Mouse (Mus musculus): ENCODE data around the gene Galnt2. TPM values are rescaled to one million over a fixed set of nuclear protein-coding genes. Genes with fewer than 3 reads are reported as not detected.

The Galnt2 gene
- polyA plus RNA-seq, 1 experiment from 2014 or later: 23.5 TPM

GRCm38 (mm10) chr8:124392271-124393012 lies 161.3 kb downstream of the Galnt2 start:
- Histone ChIP-seq H3K4me1 (ENCODE audit: insufficient read depth) (no peaks in the 10 kb centered on the region), H3K27ac (ENCODE audit: low read depth) (no peak overlapping the region), H3K36me3 (replicated peaks; ENCODE audit: insufficient read depth, low read length) (no peaks in the 10 kb centered on the region), H3K27me3 (ENCODE audit: insufficient read depth, low read length) (no peaks in the 10 kb centered on the region), H3K9ac (replicated peaks) (no peak overlapping the region), H3K4me3 (ENCODE audit: low read depth, low read length) (no peak overlapping the region), H3K4me2 (ENCODE audit: low read depth, low read length) (no peak overlapping the region), H3K9me3 (ENCODE audit: low read length) (no peaks in the 10 kb centered on the region)
- ATAC-seq (no peak), DNase-seq (no peak)
- 67% methylated on average over 10 of the region's 10 CpGs for WGBS (ENCODE audit: insufficient replicate concordance)
- TF ChIP-seq EP300 (IDR thresholded peaks at IDR 0.05; ENCODE audit: low read depth): no peak
- TF ChIP-seq CTCF (IDR thresholded peaks at IDR 0.05; ENCODE audit: low read depth): no peak

- Histone ChIP-seq H3K36me3 (replicated peaks; ENCODE audit: insufficient read depth, low read length) (no peaks in the 10 kb centered on the region), H3K27me3 (ENCODE audit: insufficient read depth, low read length) (no peaks in the 10 kb centered on the region), H3K9ac (replicated peaks) (no peak overlapping the region), H3K27ac (ENCODE audit: low read depth) (no peak overlapping the region), H3K9me3 (ENCODE audit: low read length) (no peaks in the 10 kb centered on the region), H3K4me3 (ENCODE audit: low read depth, low read length) (no peak overlapping the region), H3K4me2 (ENCODE audit: low read depth, low read length) (no peak overlapping the region), H3K4me1 (ENCODE audit: insufficient read depth) (no peaks in the 10 kb centered on the region)
- ATAC-seq: no peak
- DNase-seq: no peak
- WGBS (ENCODE audit: insufficient replicate concordance): 62% methylated on average over 5 of the region's 5 CpGs
- no peak for TF ChIP-seq EP300 (IDR thresholded peaks at IDR 0.05; ENCODE audit: low read depth)
- TF ChIP-seq CTCF (IDR thresholded peaks at IDR 0.05; ENCODE audit: low read depth): no peak
Observed at GRCm38 (mm10) chr8:124393013-124393412, 161.8 kb downstream of the Galnt2 start.

- no peak overlapping the region for H3K27ac ChIP-seq (ENCODE audit: low read depth)
Observed at GRCm38 (mm10) chr8:124393927-124394326, 162.7 kb downstream of the Galnt2 start.

GRCm38 (mm10) chr8:124394951-124395350 lies 163.8 kb downstream of the Galnt2 start:
- Histone ChIP-seq H3K9ac (replicated peaks) (no peak overlapping the region), H3K4me1 (ENCODE audit: insufficient read depth) (no peaks in the 10 kb centered on the region), H3K36me3 (replicated peaks; ENCODE audit: insufficient read depth, low read length) (no peaks in the 10 kb centered on the region), H3K4me3 (ENCODE audit: low read depth, low read length) (no peak overlapping the region), H3K9me3 (ENCODE audit: low read length) (no peaks in the 10 kb centered on the region), H3K27me3 (ENCODE audit: insufficient read depth, low read length) (no peaks in the 10 kb centered on the region), H3K4me2 (ENCODE audit: low read depth, low read length) (no peak overlapping the region), H3K27ac (ENCODE audit: low read depth) (no peak overlapping the region)
- ATAC-seq (no peak), DNase-seq (no peak)
- TF ChIP-seq EP300 (IDR thresholded peaks at IDR 0.05; ENCODE audit: low read depth) (no peak), CTCF (IDR thresholded peaks at IDR 0.05; ENCODE audit: low read depth) (no peak)
- WGBS (ENCODE audit: insufficient replicate concordance): 81% methylated on average over 7 of the region's 7 CpGs

More at GRCm38 (mm10) chr8:124393927-124394326, 162.7 kb downstream of the Galnt2 start:
- Histone ChIP-seq H3K4me2 (ENCODE audit: low read depth, low read length) (no peak overlapping the region), H3K27me3 (ENCODE audit: insufficient read depth, low read length) (no peaks in the 10 kb centered on the region), H3K9ac (replicated peaks) (no peak overlapping the region), H3K36me3 (replicated peaks; ENCODE audit: insufficient read depth, low read length) (no peaks in the 10 kb centered on the region), H3K9me3 (ENCODE audit: low read length) (no peaks in the 10 kb centered on the region), H3K4me1 (ENCODE audit: insufficient read depth) (no peaks in the 10 kb centered on the region), H3K4me3 (ENCODE audit: low read depth, low read length) (no peak overlapping the region)
- TF ChIP-seq EP300 (IDR thresholded peaks at IDR 0.05; ENCODE audit: low read depth) (no peak), CTCF (IDR thresholded peaks at IDR 0.05; ENCODE audit: low read depth) (peak; percentile 44)
- no peak for ATAC-seq
- 73% methylated on average over 4 of the region's 4 CpGs for WGBS (ENCODE audit: insufficient replicate concordance)
- DNase-seq: no peak

Other genes with a start within 250 kb of the Galnt2 start
- gene Abcb10, start 248.3 kb upstream of the Galnt2 start, polyA plus RNA-seq (2015; fragmentation: Nextera tagmentation; extraction: Ambion mirVana): 46.2 and 53.3 TPM in 2 replicates
- gene Taf5l, start 210.0 kb upstream of the Galnt2 start, polyA plus RNA-seq (2015; fragmentation: Nextera tagmentation; extraction: Ambion mirVana): 15.0 and 15.1 TPM in 2 replicates
- gene Urb2, start 209.9 kb upstream of the Galnt2 start, polyA plus RNA-seq (2015; fragmentation: Nextera tagmentation; extraction: Ambion mirVana): 1.2 TPM in 2 replicates
- gene Pgbd5, start 208.3 kb downstream of the Galnt2 start, polyA plus RNA-seq (2015; fragmentation: Nextera tagmentation; extraction: Ambion mirVana): 0.13 and 0.18 TPM in 2 replicates

All from liver, postnatal 0 days (tissue).